Mouse (Mus musculus) heart, embryonic 10.5 days (tissue): ENCODE measurements around the gene H2-M3. TPM values are rescaled to one million over a fixed set of nuclear protein-coding genes. Genes with fewer than 3 reads are reported as not detected.

Experiments
- DNase-seq: peaks from one replicate; pipeline ENCODE4 v3.0.0-alpha.2; 2017; ENCODE audit warnings: low spot score
- H3K27ac ChIP-seq: fragments of 300-500 bp; sonication (generic); 2 replicates; pipeline ENCODE4 v1.5.1; 2016; ENCODE audit warnings: mild to moderate bottlenecking
- H3K27me3 ChIP-seq: fragments of 300-500 bp; sonication (generic); 2 replicates; pipeline ENCODE4 v1.6.1; 2016; ENCODE audit warnings: mild to moderate bottlenecking; ENCODE audit not compliant: poor library complexity, insufficient read depth, severe bottlenecking
- H3K36me3 ChIP-seq: fragments of 300-500 bp; sonication (generic); 2 replicates; pipeline ENCODE4 v1.6.1; 2016; ENCODE audit warnings: mild to moderate bottlenecking, moderate library complexity
- H3K4me1 ChIP-seq: fragments of 300-500 bp; sonication (generic); 2 replicates; pipeline ENCODE4 v1.6.1; 2016; ENCODE audit warnings: mild to moderate bottlenecking
- H3K4me3 ChIP-seq: fragments of 300-500 bp; sonication (generic); 2 replicates; pipeline ENCODE4 v1.5.1; 2016; ENCODE audit warnings: mild to moderate bottlenecking, moderate library complexity
- H3K9me3 ChIP-seq: fragments of 300-500 bp; sonication (generic); 2 replicates; pipeline ENCODE4 v1.6.1; 2016; ENCODE audit warnings: mild to moderate bottlenecking, moderate library complexity
- WGBS: fragments of 180-500 bp; shearing (Covaris S2); methylation state at CpG from one replicate; pipeline ENCODE4 v1.1.7; 2016; 5-methylcytosine and 5-hydroxymethylcytosine counted together
- polyA plus RNA-seq: library from polyadenylated mRNA; unstranded; fragments of >200 nt; fragmentation: Nextera tagmentation; extraction: Ambion mirVana; gene quantifications from 2 replicates; pipeline ENCODE4 v1.2.1, GENCODE M21; 2016

H2-M3 gene
- polyA plus RNA-seq, 1 experiment from 2014 or later = 1.7 TPM

- Histone ChIP-seq H3K36me3 (no peaks in the 10 kb centered on the region), H3K4me3 (no peak within 1 kb of the TSS), H3K9me3 (no peaks in the 10 kb centered on the region), H3K27ac (no peak within 1 kb of the TSS), H3K27me3 (no peaks in the 10 kb centered on the region), H3K4me1 (no peaks in the 10 kb centered on the region)
- no peak for DNase-seq
- 65% methylated on average over 4 of the region's 4 CpGs for WGBS
Measured at GRCm38 (mm10) chr17:37304213-37304612, 34.2 kb downstream of the H2-M3 start, which contains the start of gene Olfr101. Olfr101 (minus strand) TSS chr17:37304313.

- no peak for DNase-seq
- WGBS = 34% methylated on average over 4 of the region's 4 CpGs
Measured at GRCm38 (mm10) chr17:37308483-37308882, 38.5 kb downstream of the H2-M3 start.

GRCm38 (mm10) chr17:37310146-37310699 lies 40.2 kb downstream of the H2-M3 start:
- Histone ChIP-seq H3K9me3 (no peaks in the 10 kb centered on the region), H3K36me3 (no peaks in the 10 kb centered on the region), H3K27me3 (no peaks in the 10 kb centered on the region), H3K4me1 (no peaks in the 10 kb centered on the region), H3K27ac (no peak overlapping the region), H3K4me3 (no peak overlapping the region)
- no peak for DNase-seq
- 40% methylated on average over 2 of the region's 2 CpGs for WGBS

More at GRCm38 (mm10) chr17:37308483-37308882, 38.5 kb downstream of the H2-M3 start:
- Histone ChIP-seq H3K27me3 (no peaks in the 10 kb centered on the region), H3K4me1 (no peaks in the 10 kb centered on the region), H3K9me3 (no peaks in the 10 kb centered on the region), H3K36me3 (no peaks in the 10 kb centered on the region), H3K4me3 (no peak overlapping the region), H3K27ac (no peak overlapping the region)

- Histone ChIP-seq H3K4me3 (no peak within 1 kb of the TSS), H3K4me1 (no peaks in the 10 kb centered on the region), H3K36me3 (no peaks in the 10 kb centered on the region), H3K27ac (no peak within 1 kb of the TSS), H3K27me3 (no peaks in the 10 kb centered on the region), H3K9me3 (0 out of 2 replicates have a peak, but pooled peaks cover 7% of the 10 kb centered on the region)
- no peak for DNase-seq
Measured at GRCm38 (mm10) chr17:37316954-37317353, 46.9 kb downstream of the H2-M3 start, which contains the start of gene Olfr102. Olfr102 (minus strand) TSS chr17:37317054.

Other genes with a start within 250 kb of the H2-M3 start
- 0.10 and 0.14 TPM in 2 replicates for gene Mog, start 246.8 kb upstream of the H2-M3 start, polyA plus RNA-seq
- 5.8 and 9.6 TPM in 2 replicates for gene Gabbr1, start 224.3 kb upstream of the H2-M3 start, polyA plus RNA-seq
- not detected in 2 replicates for gene Olfr90, start 181.7 kb upstream of the H2-M3 start, polyA plus RNA-seq
- 0.15 TPM in 1 of 2 replicates, not detected in the other for gene Olfr91, start 171.9 kb upstream of the H2-M3 start, polyA plus RNA-seq
- gene Olfr92, start 150.1 kb upstream of the H2-M3 start, polyA plus RNA-seq = not detected in 2 replicates
- not detected in 2 replicates for gene Olfr93, start 108.7 kb upstream of the H2-M3 start, polyA plus RNA-seq
- not detected in 2 replicates for gene Ubd, start 76.3 kb upstream of the H2-M3 start, polyA plus RNA-seq
- gene Olfr94, start 69.2 kb upstream of the H2-M3 start, polyA plus RNA-seq = not detected in 2 replicates
- gene Olfr95, start 57.1 kb upstream of the H2-M3 start, polyA plus RNA-seq = not detected in 2 replicates
- gene Olfr96, start 50.1 kb upstream of the H2-M3 start, polyA plus RNA-seq = not detected in 2 replicates
- not detected in 2 replicates for gene Olfr97, start 32.9 kb upstream of the H2-M3 start, polyA plus RNA-seq
- gene Olfr98, start 6.5 kb upstream of the H2-M3 start, polyA plus RNA-seq = not detected in 2 replicates
- gene Olfr99, start 13.2 kb downstream of the H2-M3 start, polyA plus RNA-seq = 0.09 TPM in 1 of 2 replicates, not detected in the other
- not detected in 2 replicates for gene Olfr101, start 34.1 kb downstream of the H2-M3 start, polyA plus RNA-seq
- gene Olfr102, start 46.8 kb downstream of the H2-M3 start, polyA plus RNA-seq = not detected in 2 replicates
- not detected in 2 replicates for gene Olfr103, start 69.5 kb downstream of the H2-M3 start, polyA plus RNA-seq
- not detected in 2 replicates for gene Olfr104-ps, start 89.4 kb downstream of the H2-M3 start, polyA plus RNA-seq
- not detected in 2 replicates for gene Olfr105-ps, start 108.8 kb downstream of the H2-M3 start, polyA plus RNA-seq
- gene Olfr106-ps, start 120.2 kb downstream of the H2-M3 start, polyA plus RNA-seq = not detected in 2 replicates
- gene Olfr107, start 129.0 kb downstream of the H2-M3 start, polyA plus RNA-seq = not detected in 2 replicates
- gene Olfr108, start 175.3 kb downstream of the H2-M3 start, polyA plus RNA-seq = not detected in 2 replicates
- not detected in 2 replicates for gene Olfr109, start 188.7 kb downstream of the H2-M3 start, polyA plus RNA-seq
- not detected in 2 replicates for gene H2-M2, start 213.3 kb downstream of the H2-M3 start, polyA plus RNA-seq
- gene Olfr110, start 222.2 kb downstream of the H2-M3 start, polyA plus RNA-seq = not detected in 2 replicates
- not detected in 2 replicates for gene Olfr111, start 237.8 kb downstream of the H2-M3 start, polyA plus RNA-seq